ENCODE assay signal across 17 mouse cellular contexts in the genomic region with DNA sequence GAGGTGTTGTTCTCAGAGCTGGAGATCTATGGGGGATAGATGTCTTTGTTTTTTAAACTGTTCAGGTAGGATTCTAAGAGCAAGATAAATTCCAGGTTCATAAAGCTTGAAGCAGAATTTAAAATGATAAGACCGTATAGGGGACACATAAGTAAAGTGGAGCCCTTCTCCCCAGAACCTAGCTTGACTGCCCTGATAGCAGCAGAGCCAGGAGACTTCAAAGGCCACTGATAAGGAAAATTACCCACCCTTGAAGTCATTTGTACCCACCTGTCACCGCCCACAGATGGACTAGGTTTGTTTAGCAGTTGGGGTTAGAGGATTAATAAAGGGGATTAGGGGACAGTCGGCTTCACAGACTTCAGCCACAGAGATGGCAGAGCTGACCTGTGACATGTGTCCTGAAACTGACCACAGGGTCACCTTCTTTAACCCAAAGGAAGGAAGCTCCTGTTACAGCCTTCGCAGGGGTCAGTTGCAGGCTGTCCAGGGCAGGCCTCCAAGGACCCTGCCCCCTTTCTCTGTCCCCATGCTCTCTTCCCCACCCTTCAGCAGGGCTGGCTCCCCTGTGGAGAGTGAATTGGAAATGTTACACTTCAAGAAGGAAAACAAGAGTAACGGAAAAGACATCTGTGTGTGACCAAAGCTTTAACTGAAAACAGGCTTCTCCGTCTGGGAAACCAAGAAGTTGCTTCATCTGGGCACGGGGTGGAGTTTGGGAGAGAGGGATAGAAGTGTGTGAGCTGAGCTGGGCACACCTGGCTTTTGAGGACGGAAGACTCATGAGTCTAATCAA. TPM values are rescaled to one million over a fixed set of nuclear protein-coding genes. Genes with fewer than 3 reads are reported as not detected.
DNase-seq lines count a peak whose midpoint lies in the region; ATAC-seq lines count a peak whose summit lies in the region.
"Had no signal": no experiment of that assay in that cellular context is flagged by ENCODE, and none has a peak within 500 bp of the region (broad histone marks: within the 10 kb centered on the region; RNA-seq: fewer than 3 reads in every experiment).

No protein-coding gene starts in this region.

- H3K27ac ChIP-seq in heart, embryonic 10.5 days: no peak overlapping the region
- peak overlapping the region; percentile 80 for H3K27ac ChIP-seq in embryonic facial prominence, embryonic 14.5 days (replicated peaks; ENCODE audit: low read depth, low read length)
- peak overlapping the region; percentile 73; the same call in 1 of the 2 replicates for H3K27ac ChIP-seq in limb, embryonic 13.5 days
- H3K27ac ChIP-seq: hindbrain, postnatal 0 days; kidney, embryonic 15.5 days; liver, embryonic 13.5 days had no signal

- no peaks in the 10 kb centered on the region for H3K9me3 ChIP-seq in heart, embryonic 10.5 days
- 0 out of 2 replicates have a peak, but pooled peaks cover 1% of the 10 kb centered on the region for H3K9me3 ChIP-seq in embryonic facial prominence, embryonic 14.5 days (ENCODE audit: control insufficient read depth, low read length)
- no peaks in the 10 kb centered on the region for H3K9me3 ChIP-seq in limb, embryonic 13.5 days
- H3K9me3 ChIP-seq: kidney, embryonic 15.5 days; liver, embryonic 13.5 days; megakaryocyte, embryonic 14.5 days had no signal

- peak overlapping the region; percentile 4; the same call in 1 of the 2 replicates for H3K4me2 ChIP-seq in embryonic facial prominence, embryonic 14.5 days (ENCODE audit: low read depth, low read length)
- H3K4me2 ChIP-seq in limb, embryonic 13.5 days (replicated peaks): 0 out of 2 replicates have a peak overlapping the region, but pooled peaks have one; percentile 15
- H3K4me2 ChIP-seq: kidney, embryonic 15.5 days; liver, embryonic 13.5 days had no signal

- 0 out of 2 replicates have a peak, but pooled peaks have one; percentile 38 for ATAC-seq in embryonic facial prominence, embryonic 14.5 days (ENCODE audit: low read depth)
- ATAC-seq in limb, embryonic 13.5 days (ENCODE audit: low FRiP score, low read depth): peak; percentile 68
- ATAC-seq: activated CD4-positive, CD25-positive, alpha-beta regulatory T cell, adult 4 months; hindbrain, postnatal 0 days had no signal

- peak; percentile 75 for DNase-seq in heart, adult 11 months
- DNase-seq in heart, embryonic 10.5 days (ENCODE audit: low spot score): no peak
- DNase-seq in embryo, embryonic 10.5 days (ENCODE audit: low spot score): peak; percentile 76
- DNase-seq in embryonic facial prominence, embryonic 14.5 days (ENCODE audit: low spot score): peak; percentile 85
- no peak for DNase-seq in gastrocnemius, adult 8-10 months (ENCODE audit: low spot score in 2 of 2)
- no peak for DNase-seq in urinary bladder, adult 2 months (ENCODE audit: low spot score)
- no peak for DNase-seq in kidney, adult 11 months
- DNase-seq: adrenal gland, postnatal 36 days; cerebellum, postnatal 10 days; liver, embryonic 13.5 days; right cerebral cortex, postnatal 4 days; thymus, adult 18-20 months had no signal

- peaks cover 15% of the 10 kb centered on the region for H3K4me1 ChIP-seq in heart, embryonic 10.5 days
- H3K4me1 ChIP-seq in embryonic facial prominence, embryonic 14.5 days (ENCODE audit: control insufficient read depth, insufficient read depth, low read length): peaks cover 30% of the 10 kb centered on the region
- peaks cover 44% of the 10 kb centered on the region for H3K4me1 ChIP-seq in limb, embryonic 13.5 days
- H3K4me1 ChIP-seq: liver, embryonic 13.5 days; megakaryocyte, embryonic 14.5 days had no signal

- no peaks in the 10 kb centered on the region for H3K27me3 ChIP-seq in heart, embryonic 10.5 days (ENCODE audit: insufficient read depth, poor library complexity, severe bottlenecking)
- H3K27me3 ChIP-seq in embryonic facial prominence, embryonic 14.5 days (replicated peaks; ENCODE audit: control insufficient read depth, insufficient read depth, low read length): no peaks in the 10 kb centered on the region
- H3K27me3 ChIP-seq in limb, embryonic 13.5 days: no peaks in the 10 kb centered on the region
- H3K27me3 ChIP-seq: kidney, embryonic 15.5 days; liver, embryonic 13.5 days had no signal

- H3K36me3 ChIP-seq in heart, embryonic 10.5 days: no peaks in the 10 kb centered on the region
- H3K36me3 ChIP-seq in embryonic facial prominence, embryonic 14.5 days (ENCODE audit: control insufficient read depth, insufficient read depth, low read length): no peaks in the 10 kb centered on the region
- no peaks in the 10 kb centered on the region for H3K36me3 ChIP-seq in limb, embryonic 13.5 days
- H3K36me3 ChIP-seq: kidney, embryonic 15.5 days; liver, embryonic 13.5 days had no signal

- H3K4me3 ChIP-seq in heart, embryonic 10.5 days: no peak overlapping the region
- H3K4me3 ChIP-seq in embryonic facial prominence, embryonic 14.5 days (ENCODE audit: low read depth, low read length): no peak overlapping the region
- H3K4me3 ChIP-seq in limb, embryonic 13.5 days: no peak overlapping the region
- H3K4me3 ChIP-seq: kidney, embryonic 15.5 days; liver, embryonic 13.5 days; megakaryocyte, embryonic 14.5 days had no signal

- WGBS in heart, embryonic 10.5 days: 15% methylated on average over 8 of the region's 8 CpGs
- WGBS in embryonic facial prominence, embryonic 14.5 days: 11% methylated on average over 8 of the region's 8 CpGs
- WGBS in limb, embryonic 13.5 days: 13% methylated on average over 8 of the region's 8 CpGs

- no peak overlapping the region; the same call in 1 of the 2 replicates for H3K9ac ChIP-seq in embryonic facial prominence, embryonic 14.5 days (ENCODE audit: low read depth, low read length)
- no peak overlapping the region for H3K9ac ChIP-seq in limb, embryonic 13.5 days
- H3K9ac ChIP-seq: kidney, embryonic 15.5 days; liver, embryonic 13.5 days had no signal

RNA-seq across cellular contexts. Expression of gene Boc, which starts 43.5 kb away (rescaled TPM):
- 5.4 and 8.7 TPM in 2 replicates for polyA plus RNA-seq in heart, embryonic 10.5 days (2016; fragmentation: Nextera tagmentation; extraction: Ambion mirVana)
- polyA plus RNA-seq in embryonic facial prominence, embryonic 14.5 days (2014; fragmentation: Nextera tagmentation; extraction: Ambion mirVana): 34.8 and 43.6 TPM in 2 replicates
- polyA plus RNA-seq in limb, embryonic 13.5 days (2015; fragmentation: Nextera tagmentation; extraction: Ambion mirVana): 58.7 and 63.5 TPM in 2 replicates
- total RNA-seq in gastrocnemius, adult 8-10 months (2022): 1 to 10 TPM; 1.8 to 3.0 (median 2.3) TPM
- 23.5 and 30.1 TPM in 2 replicates for polyA plus RNA-seq in urinary bladder, adult 2 months (2012; rRNA removed)

Comparison
In these comparisons a context has a peak if more than half of its experiments do, and no peak if none do; other contexts are left out.
1. DNase-seq: peak in heart, adult 11 months (single experiment), embryo, embryonic 10.5 days (single experiment) and embryonic facial prominence, embryonic 14.5 days (single experiment); none in heart, embryonic 10.5 days (single experiment), gastrocnemius, adult 8-10 months (0 of 2), urinary bladder, adult 2 months (single experiment) and kidney, adult 11 months (single experiment).